Mouse (Mus musculus) intestine, postnatal 0 days (tissue): ENCODE results near the gene Pld3. TPM values are rescaled to one million over a fixed set of nuclear protein-coding genes. Genes with fewer than 3 reads are reported as not detected.

Source experiments
- ATAC-seq: fragments of 200-750 bp; cut with Nextera tagmentation; 2 replicates; pipeline ENCODE4 v1.8.0; 2017; ENCODE audit warnings: mild to moderate bottlenecking, moderate TSS enrichment, moderate library complexity
- H3K27ac ChIP-seq: fragments of 300-500 bp; sonication (generic); 2 replicates; pipeline ENCODE4 v1.5.1; 2014; ENCODE audit warnings: mild to moderate bottlenecking, low read depth, low read length, moderate library complexity
- H3K27me3 ChIP-seq: fragments of 300-500 bp; sonication (generic); replicated peaks from 2 replicates; pipeline ENCODE4 v1.6.1; 2014; ENCODE audit warnings: low read length, mixed read lengths; ENCODE audit not compliant: control insufficient read depth, insufficient read depth
- H3K36me3 ChIP-seq: fragments of 300-500 bp; sonication (generic); 2 replicates; pipeline ENCODE4 v1.6.1; 2014; ENCODE audit warnings: mild to moderate bottlenecking, moderate library complexity; ENCODE audit not compliant: control insufficient read depth, insufficient read depth
- H3K4me1 ChIP-seq: fragments of 300-500 bp; sonication (generic); replicated peaks from 2 replicates; pipeline ENCODE4 v1.6.1; 2014; ENCODE audit warnings: antibody characterized with exemption, low read length, mixed read lengths; ENCODE audit not compliant: control insufficient read depth, insufficient read depth
- H3K4me2 ChIP-seq: fragments of 300-500 bp; sonication (generic); replicated peaks from 2 replicates; pipeline ENCODE4 v1.6.1; 2014; ENCODE audit warnings: low read depth, mild to moderate bottlenecking, moderate library complexity
- H3K4me3 ChIP-seq: fragments of 300-500 bp; sonication (generic); 2 replicates; pipeline ENCODE4 v1.5.1; 2014; ENCODE audit warnings: low read depth, low read length
- H3K9ac ChIP-seq: fragments of 300-500 bp; sonication (generic); 2 replicates; pipeline ENCODE4 v1.6.1; 2014; ENCODE audit warnings: mild to moderate bottlenecking, low read depth, low read length
- H3K9me3 ChIP-seq: fragments of 300-500 bp; sonication (generic); 2 replicates; pipeline ENCODE4 v1.6.1; 2016; ENCODE audit warnings: mixed run types; ENCODE audit not compliant: control insufficient read depth
- CTCF ChIP-seq: sonication (generic); IDR thresholded peaks from 2 replicates; pipeline ENCODE4 v1.5.1; 2016; ENCODE audit warnings: low read depth, mild to moderate bottlenecking, control low read depth, antibody characterized with exemption, moderate library complexity
- WGBS: fragments of 180-500 bp; shearing (Covaris S2); extraction: QIAGEN DNeasy Blood & Tissue Kit; methylation state at CpG from one replicate; pipeline ENCODE4 v1.1.7; 2014; 5-methylcytosine and 5-hydroxymethylcytosine counted together
- polyA plus RNA-seq: library from polyadenylated mRNA; unstranded; fragments of >200 nt; fragmentation: Nextera tagmentation; extraction: Ambion mirVana; gene quantifications from 2 replicates; pipeline ENCODE4 v1.2.1, GENCODE M21; 2015

The Pld3 gene
- polyA plus RNA-seq, 1 experiment from 2014 or later = 48.7 TPM

- H3K27ac ChIP-seq = no peak overlapping the region
- TF ChIP-seq CTCF = no peak
- peaks cover 12% of the 10 kb centered on the region for H3K36me3 ChIP-seq
- no peak overlapping the region for H3K4me2 ChIP-seq
- no peaks in the 10 kb centered on the region for H3K27me3 ChIP-seq
- H3K4me3 ChIP-seq = no peak overlapping the region
- H3K9ac ChIP-seq = no peak overlapping the region
- 0 out of 2 replicates have a peak, but pooled peaks cover 4% of the 10 kb centered on the region for H3K4me1 ChIP-seq
- no peaks in the 10 kb centered on the region for H3K9me3 ChIP-seq
- ATAC-seq = no peak
- WGBS = 69% methylated on average over 5 of the region's 5 CpGs
These were observed 59.6 kb downstream of the Pld3 start for GRCm38 (mm10) chr7:27493450-27493849.

GRCm38 (mm10) chr7:27493022-27493421 is 60.0 kb downstream of the Pld3 start:
- Histone ChIP-seq H3K36me3 (peaks cover 12% of the 10 kb centered on the region), H3K4me2 (no peak overlapping the region), H3K27me3 (no peaks in the 10 kb centered on the region), H3K9me3 (no peaks in the 10 kb centered on the region), H3K9ac (no peak overlapping the region), H3K4me3 (no peak overlapping the region), H3K4me1 (0 out of 2 replicates have a peak, but pooled peaks cover 4% of the 10 kb centered on the region), H3K27ac (no peak overlapping the region)
- no peak for TF ChIP-seq CTCF
- ATAC-seq = no peak
- 12% methylated on average over 3 of the region's 3 CpGs for WGBS

GRCm38 (mm10) chr7:27491856-27492255 is 61.2 kb downstream of the Pld3 start:
- no peak overlapping the region for H3K4me2 ChIP-seq
- peaks cover 12% of the 10 kb centered on the region for H3K36me3 ChIP-seq
- 0 out of 2 replicates have a peak overlapping the region, but pooled peaks have one; percentile 3 for H3K27ac ChIP-seq
- H3K4me1 ChIP-seq = 0 out of 2 replicates have a peak, but pooled peaks cover 4% of the 10 kb centered on the region
- WGBS = 48% methylated on average over 7 of the region's 7 CpGs
- H3K9me3 ChIP-seq = no peaks in the 10 kb centered on the region
- no peaks in the 10 kb centered on the region for H3K27me3 ChIP-seq
- no peak for TF ChIP-seq CTCF
- no peak for ATAC-seq
- H3K9ac ChIP-seq = no peak overlapping the region
- H3K4me3 ChIP-seq = no peak overlapping the region

- Histone ChIP-seq H3K27me3 (no peaks in the 10 kb centered on the region), H3K36me3 (peaks cover 12% of the 10 kb centered on the region), H3K4me3 (peak overlapping the region; percentile 33), H3K27ac (peak overlapping the region; percentile 93), H3K9me3 (no peaks in the 10 kb centered on the region), H3K9ac (peak overlapping the region; percentile 47), H3K4me2 (peak overlapping the region; percentile 67), H3K4me1 (0 out of 2 replicates have a peak, but pooled peaks cover 4% of the 10 kb centered on the region)
- TF ChIP-seq CTCF = peak; percentile 81
- under 1% methylated on average over 32 of the region's 33 CpGs for WGBS
- peak; percentile 83 for ATAC-seq
These were observed 62.3 kb downstream of the Pld3 start for GRCm38 (mm10) chr7:27490543-27491329.

DNA sequence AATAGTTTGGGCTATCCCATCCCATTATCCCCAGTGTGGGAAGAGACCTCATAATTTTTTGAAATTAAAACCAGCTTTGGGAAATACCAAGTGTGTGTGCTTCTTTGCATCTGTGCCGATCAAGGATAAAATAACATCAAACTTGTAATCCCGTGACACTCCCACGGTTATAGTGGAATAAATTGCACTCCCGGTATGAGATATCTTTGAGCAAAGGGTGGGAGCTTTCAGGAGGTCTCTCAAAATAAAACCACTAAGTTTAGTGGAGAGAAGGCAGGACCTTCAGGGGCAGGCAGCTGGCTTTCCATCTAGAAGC is 62.8 kb downstream of the Pld3 start:
- H3K9me3 ChIP-seq = no peaks in the 10 kb centered on the region
- no peak for TF ChIP-seq CTCF
- H3K9ac ChIP-seq = peak overlapping the region; percentile 47
- 18% methylated on average over 4 of the region's 4 CpGs for WGBS
- H3K27ac ChIP-seq = peak overlapping the region; percentile 93
- ATAC-seq = no peak
- H3K27me3 ChIP-seq = no peaks in the 10 kb centered on the region
- H3K36me3 ChIP-seq = peaks cover 12% of the 10 kb centered on the region
- peak overlapping the region; percentile 33 for H3K4me3 ChIP-seq
- 0 out of 2 replicates have a peak, but pooled peaks cover 4% of the 10 kb centered on the region for H3K4me1 ChIP-seq
- H3K4me2 ChIP-seq = peak overlapping the region; percentile 67

DNA sequence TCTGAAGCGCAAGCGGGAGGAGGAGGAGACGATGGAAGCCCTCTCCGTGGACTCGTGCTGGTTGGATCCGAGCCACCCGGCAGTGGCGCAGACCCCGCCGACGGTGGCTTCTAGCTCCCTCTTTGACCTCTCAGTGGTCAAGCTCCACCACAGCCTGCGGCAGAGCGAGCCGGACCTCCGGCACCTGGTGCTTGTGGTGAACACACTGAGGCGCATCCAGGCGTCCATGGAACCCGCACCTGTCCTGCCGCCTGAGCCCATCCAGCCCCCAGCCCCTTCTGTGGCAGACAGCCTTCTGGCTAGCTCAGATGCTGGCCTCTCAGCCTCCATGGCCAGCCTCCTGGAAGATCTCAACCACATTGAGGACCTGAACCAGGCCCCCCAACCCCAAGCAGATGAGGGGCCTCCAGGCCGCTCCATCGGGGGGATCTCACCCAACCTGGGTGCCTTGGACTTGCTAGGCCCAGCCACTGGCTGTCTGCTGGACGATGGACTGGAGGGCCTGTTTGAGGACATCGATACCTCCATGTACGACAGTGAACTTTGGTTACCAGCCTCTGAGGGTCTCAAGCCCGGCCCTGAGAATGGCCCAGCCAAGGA is 63.6 kb downstream of the Pld3 start:
- Histone ChIP-seq H3K36me3 (peaks cover 12% of the 10 kb centered on the region), H3K9me3 (no peaks in the 10 kb centered on the region), H3K4me3 (no peak overlapping the region), H3K9ac (no peak overlapping the region), H3K4me2 (no peak overlapping the region), H3K27ac (peak overlapping the region; percentile 93; the same call in 1 of the 2 replicates), H3K4me1 (0 out of 2 replicates have a peak, but pooled peaks cover 4% of the 10 kb centered on the region), H3K27me3 (no peaks in the 10 kb centered on the region)
- TF ChIP-seq CTCF = no peak
- ATAC-seq = no peak
- WGBS = 89% methylated on average over 25 of the region's 25 CpGs
